8 mouse cellular contexts compared by ENCODE assay signal in the genomic region with DNA sequence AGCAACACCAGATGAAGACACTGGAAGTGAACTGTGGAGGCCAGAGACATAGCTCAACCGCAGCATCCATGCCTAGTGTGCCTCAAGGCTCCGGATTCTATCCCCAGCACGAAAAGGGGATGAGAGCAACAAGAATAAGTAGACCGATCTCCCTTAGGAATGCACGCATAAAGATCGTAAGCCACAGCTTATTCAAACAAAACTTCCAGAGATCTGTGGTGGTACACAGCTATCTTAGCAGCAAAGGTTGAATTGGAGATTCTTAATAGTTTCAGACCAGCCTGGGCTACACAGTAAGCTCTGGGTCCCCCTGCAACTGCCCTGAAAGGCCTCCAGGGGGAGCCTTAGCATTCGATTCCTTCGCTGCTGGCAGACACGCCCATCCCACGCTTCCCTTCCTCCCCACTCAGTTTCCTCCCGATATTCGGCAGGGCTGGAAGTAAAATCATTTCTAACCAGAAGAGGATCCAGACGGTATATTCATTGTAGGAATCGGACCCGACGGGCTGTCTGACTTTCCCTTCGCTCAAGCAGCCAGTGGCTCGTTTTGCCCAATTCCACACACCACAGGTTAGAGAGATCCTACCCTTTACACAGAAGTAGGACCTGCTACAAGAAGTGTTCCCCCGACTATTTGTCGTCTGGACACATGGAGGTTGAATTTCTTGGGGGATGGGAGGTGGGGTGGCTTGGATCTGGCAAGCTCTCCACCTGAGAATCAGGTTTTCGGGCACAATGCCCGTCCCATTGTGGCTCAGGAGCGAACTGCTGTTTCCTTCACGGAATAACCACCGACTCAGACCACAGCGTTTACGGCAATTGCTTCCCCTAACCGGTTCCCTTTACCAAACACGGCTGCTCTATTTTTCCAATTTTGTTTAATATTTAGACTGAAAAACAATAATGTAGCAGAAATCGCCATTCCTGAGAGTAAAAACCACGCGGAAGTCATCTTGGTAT. TPM values are rescaled to one million over a fixed set of nuclear protein-coding genes. Genes with fewer than 3 reads are reported as not detected.
DNase-seq lines count a peak whose midpoint lies in the region; ATAC-seq lines count a peak whose summit lies in the region.

No protein-coding gene starts in this region.

- 17% methylated on average over 32 of the region's 32 CpGs for WGBS in hindbrain, embryonic 13.5 days

- peak overlapping the region; percentile 48 for H3K4me3 ChIP-seq in hindbrain, embryonic 13.5 days

- H3K4me2 ChIP-seq in hindbrain, embryonic 13.5 days = peak overlapping the region; percentile 73

- H3K9me3 ChIP-seq in hindbrain, embryonic 13.5 days = no peaks in the 10 kb centered on the region

- ATAC-seq in hindbrain, embryonic 13.5 days (ENCODE audit: low FRiP score) = peak; percentile 74

- peak; percentile 89 for DNase-seq in R1 (ENCODE audit: low read depth, low spot score)
- peak; percentile 86 to 88 for DNase-seq in cerebellum, postnatal 10 days
- peak; percentile 28 to 41 for DNase-seq in frontal cortex, postnatal 25 days (ENCODE audit: low spot score in 2 of 2)
- peak; percentile 50 to 77 for DNase-seq in layer of hippocampus, postnatal 14 days (ENCODE audit: low spot score in 2 of 2)
- DNase-seq in lung, postnatal 14 days = peak; percentile 84
- peak; percentile 65 for DNase-seq in ovary, postnatal 36 days (ENCODE audit: low spot score)
- peak; percentile 77 for DNase-seq in thymus, postnatal 14 days

- peaks cover 7% of the 10 kb centered on the region; the same call in 1 of the 2 replicates for H3K4me1 ChIP-seq in hindbrain, embryonic 13.5 days (replicated peaks)

- peak overlapping the region; percentile 63 for H3K9ac ChIP-seq in hindbrain, embryonic 13.5 days

- no peak overlapping the region for H3K27ac ChIP-seq in hindbrain, embryonic 13.5 days

- H3K36me3 ChIP-seq in hindbrain, embryonic 13.5 days = no peaks in the 10 kb centered on the region

- H3K27me3 ChIP-seq in hindbrain, embryonic 13.5 days = peaks cover 52% of the 10 kb centered on the region

RNA-seq across cellular contexts. Expression of gene Nkx2-3, which starts 41.0 kb away (rescaled TPM):
- polyA plus RNA-seq in hindbrain, embryonic 13.5 days (2015; fragmentation: Nextera tagmentation; extraction: Ambion mirVana) = 0.18 TPM in 1 of 2 replicates, not detected in the other
- not detected for total RNA-seq in layer of hippocampus, postnatal 14 days (2021)

RNA-seq across cellular contexts. Expression of gene Got1, which starts 46.7 kb away (rescaled TPM):
- 75.4 and 75.8 TPM in 2 replicates for polyA plus RNA-seq in hindbrain, embryonic 13.5 days (2015; fragmentation: Nextera tagmentation; extraction: Ambion mirVana)
- 100 to 1,000 TPM; 268 to 269 TPM for total RNA-seq in layer of hippocampus, postnatal 14 days (2021)

Comparison
In these comparisons a context has a peak if more than half of its experiments do, and no peak if none do; other contexts are left out.
1. DNase-seq: peak in every context shown above with its lines; median percentile 89 in R1; 87 in cerebellum, postnatal 10 days; 84 in lung, postnatal 14 days; 77 in thymus, postnatal 14 days; 65 in ovary, postnatal 36 days; 64 in layer of hippocampus, postnatal 14 days; 34 in frontal cortex, postnatal 25 days.